Mouse (Mus musculus) megakaryocyte-erythroid progenitor cell, adult 5 weeks (primary cell): Measurements from ENCODE around the gene Kif15. TPM values are rescaled to one million over a fixed set of nuclear protein-coding genes. Genes with fewer than 3 reads are reported as not detected.

Source experiments
- polyA plus RNA-seq: library from polyadenylated mRNA; stranded (reverse); fragments of >175 nt; gene quantifications from 2 replicates; pipeline ENCODE4 v1.2.3, GENCODE M21; 2012

Kif15 gene
- polyA plus RNA-seq, result 8.7 and 11.4 TPM in 2 replicates

DNA sequence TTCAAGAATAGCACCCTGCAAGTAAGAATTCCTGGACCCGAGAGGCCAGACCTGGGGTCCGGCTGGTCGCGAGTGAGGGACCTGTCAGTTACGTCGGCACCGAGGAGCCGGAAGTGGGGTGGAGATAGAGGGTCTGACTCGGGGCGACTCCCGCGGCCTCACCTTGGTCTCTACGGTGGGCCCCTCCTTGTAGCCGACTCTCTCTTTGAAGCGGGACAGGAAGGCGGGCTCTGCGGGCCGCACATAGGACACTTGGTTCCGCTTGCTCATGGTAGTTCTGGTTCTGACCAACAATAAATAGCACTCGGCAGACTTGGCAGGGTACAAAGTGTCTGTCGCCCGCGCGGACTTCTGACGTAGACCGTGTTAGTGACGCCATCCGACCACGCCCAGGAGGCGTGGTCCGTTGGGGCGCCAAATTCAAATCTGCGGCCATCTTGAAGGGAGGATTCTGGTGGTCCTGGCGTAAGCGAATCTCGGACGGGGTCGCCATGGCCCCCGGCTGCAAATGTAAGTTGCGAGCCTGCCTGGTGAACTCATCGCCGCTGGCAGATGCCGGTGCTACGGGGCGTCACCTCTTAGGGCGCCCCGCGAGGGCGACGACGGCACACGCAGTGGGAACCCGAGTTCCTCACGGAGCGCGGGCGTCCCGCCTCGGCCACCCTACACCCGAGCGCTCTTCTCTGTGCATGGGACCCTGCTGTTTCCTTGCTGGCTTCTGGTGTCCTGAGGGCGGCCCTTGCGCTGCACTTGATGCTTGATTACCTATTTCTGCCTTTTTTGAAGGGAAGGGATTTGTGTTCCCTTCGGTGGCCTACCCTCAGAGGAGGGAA is at the start of gene Kif15, which contains the start of gene 1110059G10Rik:
Gene Kif15 (plus strand): TSS at position 404 of the 833 bp plus-strand sequence.
Gene 1110059G10Rik (minus strand): TSS at position 358 of the 833 bp plus-strand sequence.

DNA sequence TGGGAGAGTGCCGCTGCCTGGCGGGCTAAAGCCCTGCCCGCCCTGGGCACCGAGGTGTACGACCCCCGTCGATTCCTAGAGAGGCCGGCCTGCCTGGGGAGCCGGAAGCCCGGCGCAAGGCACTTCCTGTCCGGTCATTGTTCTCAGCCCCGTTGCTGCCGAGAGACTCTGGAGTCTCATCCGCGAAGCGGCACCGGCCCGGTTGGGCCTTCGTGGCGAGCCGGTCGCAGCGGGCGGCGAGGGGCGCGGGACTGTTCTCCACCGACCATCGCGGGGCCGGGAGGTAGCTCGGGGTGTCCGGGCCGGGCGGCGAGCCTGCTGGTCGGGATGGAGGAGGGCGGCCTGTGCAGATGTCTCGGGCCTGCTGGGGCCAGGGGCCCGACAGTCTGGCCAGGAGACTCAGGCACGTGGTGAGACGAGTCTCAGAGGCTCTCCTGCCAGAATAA is 27.9 kb upstream of the Kif15 start, which contains the start of gene Zfp105:
Gene Zfp105 (plus strand): TSS at position 137 of the 446 bp plus-strand sequence.

DNA sequence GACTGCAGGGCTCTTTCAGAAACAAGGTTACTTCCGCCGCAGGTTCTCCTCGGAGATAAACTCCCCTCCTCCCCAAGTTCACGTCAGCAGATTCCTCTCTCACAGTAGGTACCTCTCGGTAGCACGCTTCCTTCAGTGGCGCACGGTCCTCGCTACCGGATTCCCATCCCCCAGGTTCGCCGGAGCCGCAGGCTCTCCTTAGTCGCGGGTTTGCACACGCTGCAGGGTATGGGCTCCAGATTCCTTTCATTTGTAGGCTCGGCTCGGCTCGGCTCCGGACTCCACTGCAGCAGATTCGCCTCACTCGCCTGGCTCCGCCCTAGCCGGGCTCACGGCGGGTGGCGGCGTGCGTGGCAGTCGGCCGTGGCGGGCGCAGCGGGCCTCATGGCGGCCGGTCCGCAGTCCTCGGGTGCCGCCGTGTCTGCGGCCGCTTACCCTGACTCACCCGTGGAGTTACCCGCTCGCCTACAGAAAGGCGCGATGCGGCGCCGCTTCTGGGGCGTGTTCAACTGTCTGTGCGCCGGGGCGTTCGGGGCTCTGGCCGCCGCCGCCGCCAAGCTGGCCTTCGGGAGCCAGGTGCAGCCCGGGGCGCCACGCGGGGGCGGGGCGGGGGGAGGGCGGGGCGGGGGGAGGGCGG is 70.3 kb downstream of the Kif15 start, which contains the start of gene Tmem42:
Gene Tmem42 (plus strand): TSS at position 332 of the 637 bp plus-strand sequence.

DNA sequence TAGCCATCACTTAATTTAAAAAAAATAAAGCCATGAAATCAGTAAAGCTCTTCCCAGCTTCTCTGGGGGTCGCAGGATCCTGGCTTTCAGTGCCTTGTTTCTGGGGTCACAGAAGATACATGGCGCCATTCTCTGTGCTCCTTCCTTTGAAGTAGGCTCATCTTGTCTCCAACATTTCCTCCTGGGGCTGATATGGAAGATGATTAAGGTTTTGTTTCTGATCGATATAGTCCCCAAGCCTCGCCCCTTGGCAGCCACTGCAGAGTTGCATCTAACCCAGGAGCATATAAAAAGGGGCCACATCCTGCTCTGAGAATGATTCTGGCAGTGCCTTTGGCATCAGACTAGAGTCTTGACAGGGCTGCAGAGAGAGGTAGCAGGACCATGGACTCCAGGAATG is 83.6 kb downstream of the Kif15 start, which contains the start of gene Tgm4:
Gene Tgm4 (plus strand): TSS at position 301 of the 400 bp plus-strand sequence.

Other genes starting within 250 kb of the Kif15 start
- gene Topaz1, start 203.7 kb upstream of the Kif15 start, polyA plus RNA-seq, result not detected in 2 replicates
- 0.62 and 1.2 TPM in 2 replicates for gene Tcaim, start 145.5 kb upstream of the Kif15 start, polyA plus RNA-seq
- not detected in 2 replicates for gene Gm35549, start 107.0 kb upstream of the Kif15 start, polyA plus RNA-seq
- gene Zfp445, start 85.0 kb upstream of the Kif15 start, polyA plus RNA-seq, result 4.0 and 4.9 TPM in 2 replicates
- 0.35 and 0.61 TPM in 2 replicates for gene Zkscan7, start 65.4 kb upstream of the Kif15 start, polyA plus RNA-seq
- 0.22 and 0.27 TPM in 2 replicates for gene Zfp105, start 28.0 kb upstream of the Kif15 start, polyA plus RNA-seq
- gene 1110059G10Rik, start within 50 bp of the Kif15 start, polyA plus RNA-seq, result 3.8 and 5.7 TPM in 2 replicates
- 11.8 and 12.2 TPM in 2 replicates for gene Tmem42, start 70.3 kb downstream of the Kif15 start, polyA plus RNA-seq
- gene Tgm4, start 83.7 kb downstream of the Kif15 start, polyA plus RNA-seq, result 0.10 TPM in 1 of 2 replicates, not detected in the other
- gene Zdhhc3, start 162.2 kb downstream of the Kif15 start, polyA plus RNA-seq, result 99.8 and 127 TPM in 2 replicates
- 12.4 and 14.5 TPM in 2 replicates for gene Exosc7, start 162.2 kb downstream of the Kif15 start, polyA plus RNA-seq
- gene Clec3b, start 199.9 kb downstream of the Kif15 start, polyA plus RNA-seq, result 0.36 and 0.51 TPM in 2 replicates